Mouse (Mus musculus): ENCODE data around the gene Diras1. TPM values are rescaled to one million over a fixed set of nuclear protein-coding genes. Genes with fewer than 3 reads are reported as not detected.

The Diras1 gene
- polyA plus RNA-seq, 1 experiment from 2014 or later, result 1.5 TPM

DNA sequence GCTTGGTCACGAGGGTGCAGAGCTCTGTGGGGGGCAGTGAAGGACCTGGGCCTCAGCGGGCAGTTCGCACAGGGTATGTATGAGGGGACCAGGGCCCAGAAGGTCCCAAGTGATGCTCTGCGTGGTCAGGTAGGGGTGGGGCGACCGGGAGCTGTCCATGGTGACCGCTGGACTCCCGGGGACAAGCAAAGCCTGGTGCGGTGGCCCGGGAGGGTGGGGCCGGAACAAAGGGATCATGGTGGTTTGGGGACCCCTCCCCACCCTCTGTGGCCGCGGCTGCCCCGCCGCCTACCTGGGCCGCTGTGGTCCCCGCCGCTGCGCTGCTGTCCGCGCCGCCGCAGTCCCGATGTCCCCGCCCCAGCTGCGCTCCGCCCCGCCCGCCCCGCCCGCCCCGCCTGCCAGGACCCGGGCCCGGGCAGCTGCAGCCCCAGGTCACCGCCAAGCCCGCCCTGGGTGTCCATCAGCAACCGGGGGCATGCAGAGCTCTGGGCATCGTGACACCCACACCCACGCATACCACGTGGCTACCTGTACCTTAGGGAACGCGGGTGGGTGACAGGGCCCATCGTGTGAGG, 328 bp downstream of the Diras1 start:
- Histone ChIP-seq H3K27ac (ENCODE audit: low read depth, low read length) (no peak overlapping the region), H3K9me3 (ENCODE audit: control insufficient read depth, low read length) (no peaks in the 10 kb centered on the region), H3K4me1 (replicated peaks; ENCODE audit: control insufficient read depth, insufficient read depth, low read length) (peaks cover 4% of the 10 kb centered on the region; the same call in 1 of the 2 replicates), H3K36me3 (ENCODE audit: control insufficient read depth, insufficient read depth, low read length) (no peaks in the 10 kb centered on the region), H3K9ac (ENCODE audit: low read length) (peak overlapping the region; percentile 61), H3K4me3 (ENCODE audit: low read depth, low read length) (peak overlapping the region; percentile 37), H3K27me3 (ENCODE audit: control insufficient read depth, insufficient read depth, low read length) (peaks cover 12% of the 10 kb centered on the region; the same call in 1 of the 2 replicates), H3K4me2 (ENCODE audit: low read depth, low read length, severe bottlenecking) (peak overlapping the region; percentile 75)
- DNase-seq (ENCODE audit: low spot score), result peak; percentile 63
- WGBS, result 2% methylated on average over 30 of the region's 43 CpGs
- ATAC-seq (replicated peaks; ENCODE audit: low FRiP score), result peak; percentile 39

DNA sequence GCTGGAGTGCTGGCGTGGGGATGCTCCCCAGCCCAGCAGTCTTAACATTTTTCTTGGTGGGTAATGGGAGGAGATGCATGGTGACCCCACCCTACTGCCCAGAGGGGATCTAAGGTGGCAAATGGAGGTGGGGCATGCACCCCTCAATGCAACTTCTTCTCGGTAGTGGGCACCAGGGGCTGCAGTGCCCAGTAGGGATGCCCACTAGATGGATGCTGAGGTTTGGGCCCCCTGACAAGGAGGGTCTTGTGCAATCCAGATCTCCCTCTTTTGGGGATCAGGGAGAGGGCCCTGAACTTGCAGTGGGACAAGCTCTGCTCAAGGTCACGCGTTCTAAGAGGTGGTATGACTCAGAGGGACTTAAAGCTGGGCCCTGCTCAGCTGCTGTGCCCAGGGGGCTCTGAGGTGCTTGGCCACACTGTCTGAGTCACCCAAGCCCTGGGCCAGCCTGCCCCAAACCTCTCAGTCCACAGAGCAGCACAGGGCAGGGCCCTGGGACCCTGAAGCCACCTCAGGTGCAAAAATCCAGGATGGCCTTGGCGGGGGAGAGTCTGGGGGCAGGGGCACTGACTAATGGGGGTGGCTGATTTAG, 1.0 kb downstream of the Diras1 start:
- 72% methylated on average over 5 of the region's 5 CpGs for WGBS
- H3K4me3 ChIP-seq (ENCODE audit: low read depth, low read length), result peak overlapping the region; percentile 37
- DNase-seq (ENCODE audit: low spot score), result no peak
- no peak overlapping the region for H3K27ac ChIP-seq (ENCODE audit: low read depth, low read length)
- H3K9ac ChIP-seq (ENCODE audit: low read length), result peak overlapping the region; percentile 61; the same call in 1 of the 2 replicates
- H3K4me2 ChIP-seq (ENCODE audit: low read depth, low read length, severe bottlenecking), result peak overlapping the region; percentile 75
- H3K4me1 ChIP-seq (replicated peaks; ENCODE audit: control insufficient read depth, insufficient read depth, low read length), result peaks cover 4% of the 10 kb centered on the region; the same call in 1 of the 2 replicates
- no peaks in the 10 kb centered on the region for H3K36me3 ChIP-seq (ENCODE audit: control insufficient read depth, insufficient read depth, low read length)
- no peaks in the 10 kb centered on the region for H3K9me3 ChIP-seq (ENCODE audit: control insufficient read depth, low read length)
- peaks cover 12% of the 10 kb centered on the region; the same call in 1 of the 2 replicates for H3K27me3 ChIP-seq (ENCODE audit: control insufficient read depth, insufficient read depth, low read length)
- ATAC-seq (replicated peaks; ENCODE audit: low FRiP score), result no peak

DNA sequence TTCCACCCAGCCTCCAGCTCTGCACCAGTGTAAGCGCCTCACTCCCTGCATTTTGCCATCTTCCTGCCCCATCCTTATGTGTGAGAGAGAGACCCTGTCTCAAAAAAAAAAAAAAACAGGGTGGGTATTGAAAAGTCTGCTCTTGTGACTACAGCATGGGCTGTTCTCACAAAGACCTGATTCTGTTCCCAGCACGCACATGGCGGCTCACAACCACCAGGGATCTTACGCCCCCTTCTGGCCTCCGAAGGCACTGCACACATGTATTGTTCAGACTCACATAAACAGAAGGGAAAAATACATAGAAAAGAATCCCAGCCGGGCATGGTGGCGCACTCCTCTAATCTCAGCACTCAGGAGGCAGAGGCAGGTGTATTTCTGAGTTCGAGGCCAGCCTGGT, 2.7 kb downstream of the Diras1 start:
- no peak overlapping the region for H3K9ac ChIP-seq (ENCODE audit: low read length)
- no peaks in the 10 kb centered on the region for H3K9me3 ChIP-seq (ENCODE audit: control insufficient read depth, low read length)
- no peaks in the 10 kb centered on the region for H3K36me3 ChIP-seq (ENCODE audit: control insufficient read depth, insufficient read depth, low read length)
- no peak for ATAC-seq (replicated peaks; ENCODE audit: low FRiP score)
- no peak overlapping the region for H3K4me2 ChIP-seq (ENCODE audit: low read depth, low read length, severe bottlenecking)
- no peak overlapping the region for H3K27ac ChIP-seq (ENCODE audit: low read depth, low read length)
- peaks cover 12% of the 10 kb centered on the region; the same call in 1 of the 2 replicates for H3K27me3 ChIP-seq (ENCODE audit: control insufficient read depth, insufficient read depth, low read length)
- WGBS, result 65% methylated on average over 8 of the region's 8 CpGs
- H3K4me3 ChIP-seq (ENCODE audit: low read depth, low read length), result no peak overlapping the region
- peaks cover 4% of the 10 kb centered on the region; the same call in 1 of the 2 replicates for H3K4me1 ChIP-seq (replicated peaks; ENCODE audit: control insufficient read depth, insufficient read depth, low read length)
- no peak for DNase-seq (ENCODE audit: low spot score)

DNA sequence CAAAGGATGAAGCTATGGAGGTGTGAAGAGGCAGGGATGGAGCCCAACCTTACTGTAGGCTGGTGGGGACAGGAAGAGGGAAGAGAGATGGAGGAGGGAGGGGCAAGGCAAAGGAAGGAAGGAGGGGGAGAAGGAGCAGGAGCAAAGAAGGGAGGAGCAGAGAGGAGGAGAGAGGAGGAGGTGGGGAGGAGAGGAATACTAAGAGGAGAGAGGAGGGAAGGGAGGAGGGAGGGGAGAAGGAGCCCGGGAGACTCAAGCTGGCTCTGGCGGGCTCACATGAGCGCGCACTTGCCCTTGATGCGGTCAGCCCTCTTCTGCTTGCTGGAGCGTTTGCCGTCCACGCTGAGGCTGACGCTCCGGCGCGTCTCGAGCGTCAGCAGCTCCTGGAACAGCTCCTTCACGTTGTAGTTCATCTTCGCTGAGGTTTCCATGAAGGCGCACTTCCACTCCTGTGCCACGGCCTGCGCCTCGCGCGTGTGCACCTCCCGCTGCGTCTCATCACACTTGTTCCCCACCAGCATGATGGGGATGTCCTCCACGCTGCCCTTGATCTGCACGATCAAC, 3.8 kb downstream of the Diras1 start:
- DNase-seq (ENCODE audit: low spot score), result no peak
- H3K4me3 ChIP-seq (ENCODE audit: low read depth, low read length), result no peak overlapping the region
- H3K9me3 ChIP-seq (ENCODE audit: control insufficient read depth, low read length), result no peaks in the 10 kb centered on the region
- no peaks in the 10 kb centered on the region for H3K36me3 ChIP-seq (ENCODE audit: control insufficient read depth, insufficient read depth, low read length)
- H3K4me2 ChIP-seq (ENCODE audit: low read depth, low read length, severe bottlenecking), result no peak overlapping the region
- H3K4me1 ChIP-seq (replicated peaks; ENCODE audit: control insufficient read depth, insufficient read depth, low read length), result peaks cover 4% of the 10 kb centered on the region; the same call in 1 of the 2 replicates
- H3K27ac ChIP-seq (ENCODE audit: low read depth, low read length), result no peak overlapping the region
- no peak overlapping the region for H3K9ac ChIP-seq (ENCODE audit: low read length)
- WGBS, result 17% methylated on average over 26 of the region's 26 CpGs
- no peak for ATAC-seq (replicated peaks; ENCODE audit: low FRiP score)
- peaks cover 12% of the 10 kb centered on the region; the same call in 1 of the 2 replicates for H3K27me3 ChIP-seq (ENCODE audit: control insufficient read depth, insufficient read depth, low read length)

DNA sequence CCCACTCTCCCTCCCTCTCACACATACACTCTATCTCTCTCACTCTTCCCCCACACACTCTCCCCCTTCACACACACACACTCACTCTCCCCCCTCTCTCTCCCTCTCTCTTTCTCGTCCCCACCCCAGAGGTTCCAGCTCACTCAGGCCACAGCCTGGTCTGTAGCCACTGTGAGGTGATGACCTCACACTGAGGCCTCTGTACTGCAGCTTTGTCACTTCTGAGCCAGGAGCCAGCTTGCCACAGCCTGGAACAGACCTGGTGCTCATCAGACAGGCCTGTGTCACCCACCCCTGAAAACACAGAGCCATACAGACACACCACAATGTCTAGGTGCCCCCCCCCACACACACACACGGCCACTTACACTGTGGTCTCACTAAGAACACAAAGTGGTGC, 5.3 kb downstream of the Diras1 start:
- Histone ChIP-seq H3K36me3 (ENCODE audit: control insufficient read depth, insufficient read depth, low read length) (no peaks in the 10 kb centered on the region), H3K27me3 (ENCODE audit: control insufficient read depth, insufficient read depth, low read length) (peaks cover 10% of the 10 kb centered on the region; the same call in 1 of the 2 replicates), H3K4me2 (ENCODE audit: low read depth, low read length, severe bottlenecking) (no peak overlapping the region), H3K4me1 (replicated peaks; ENCODE audit: control insufficient read depth, insufficient read depth, low read length) (0 out of 2 replicates have a peak, but pooled peaks cover 6% of the 10 kb centered on the region), H3K4me3 (ENCODE audit: low read depth, low read length) (no peak overlapping the region), H3K9ac (ENCODE audit: low read length) (no peak overlapping the region), H3K9me3 (ENCODE audit: control insufficient read depth, low read length) (no peaks in the 10 kb centered on the region), H3K27ac (ENCODE audit: low read depth, low read length) (no peak overlapping the region)
- DNase-seq (ENCODE audit: low spot score), result no peak
- ATAC-seq (replicated peaks; ENCODE audit: low FRiP score), result no peak
- 63% methylated on average over 2 of the region's 2 CpGs for WGBS

DNA sequence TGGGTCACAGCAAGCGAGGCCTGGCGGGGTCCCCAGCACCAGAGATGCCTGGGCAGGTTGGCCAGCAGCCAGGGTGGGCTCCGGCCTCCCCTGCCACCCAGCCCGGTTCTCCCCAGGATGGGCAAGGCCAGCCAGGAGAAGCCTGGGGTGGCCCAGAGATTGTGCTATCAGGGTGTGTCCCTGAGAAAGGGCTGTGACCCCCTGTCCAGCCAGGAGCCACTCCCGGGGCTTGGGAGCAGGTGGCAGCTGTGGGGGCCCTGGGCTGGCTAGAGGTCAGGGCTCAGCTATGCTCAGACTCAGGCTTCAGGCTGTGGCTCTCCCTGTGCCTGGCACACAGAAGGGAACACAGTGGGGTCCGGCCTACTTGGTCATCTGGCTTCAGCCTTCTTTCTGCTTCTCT, 5.8 kb downstream of the Diras1 start:
- no peak overlapping the region for H3K27ac ChIP-seq (ENCODE audit: low read depth, low read length)
- ATAC-seq (replicated peaks; ENCODE audit: low FRiP score) (no peak), DNase-seq (ENCODE audit: low spot score) (no peak)
- H3K27me3 ChIP-seq (ENCODE audit: control insufficient read depth, insufficient read depth, low read length), result peaks cover 10% of the 10 kb centered on the region; the same call in 1 of the 2 replicates
- no peaks in the 10 kb centered on the region for H3K36me3 ChIP-seq (ENCODE audit: control insufficient read depth, insufficient read depth, low read length)
- no peak overlapping the region for H3K4me3 ChIP-seq (ENCODE audit: low read depth, low read length)
- no peak overlapping the region for H3K4me2 ChIP-seq (ENCODE audit: low read depth, low read length, severe bottlenecking)
- H3K9me3 ChIP-seq (ENCODE audit: control insufficient read depth, low read length), result no peaks in the 10 kb centered on the region
- H3K4me1 ChIP-seq (replicated peaks; ENCODE audit: control insufficient read depth, insufficient read depth, low read length), result peaks cover 2% of the 10 kb centered on the region; the same call in 1 of the 2 replicates
- H3K9ac ChIP-seq (ENCODE audit: low read length), result no peak overlapping the region
- WGBS, result 80% methylated on average over 5 of the region's 6 CpGs

DNA sequence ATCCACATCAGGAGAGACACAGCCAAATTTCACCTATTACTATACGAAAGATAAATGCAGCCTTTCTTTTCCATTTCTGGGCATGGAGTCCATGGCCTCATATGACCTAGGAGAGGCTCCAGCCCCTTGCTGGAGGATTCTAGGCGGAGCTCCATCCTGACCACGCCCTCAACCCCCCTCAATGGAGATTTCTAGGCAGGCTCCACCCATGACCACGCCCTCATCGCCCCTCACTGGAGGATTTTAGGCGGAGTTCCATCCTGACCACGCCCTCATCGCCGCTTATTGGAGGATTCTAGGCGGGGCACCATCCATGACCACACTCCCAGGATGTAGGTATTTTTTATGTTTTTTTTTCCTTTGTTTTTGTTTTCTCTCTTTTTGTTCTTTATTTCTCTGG, 7.1 kb downstream of the Diras1 start:
- Histone ChIP-seq H3K27me3 (ENCODE audit: control insufficient read depth, insufficient read depth, low read length) (peaks cover 6% of the 10 kb centered on the region; the same call in 1 of the 2 replicates), H3K36me3 (ENCODE audit: control insufficient read depth, insufficient read depth, low read length) (no peaks in the 10 kb centered on the region), H3K27ac (ENCODE audit: low read depth, low read length) (no peak overlapping the region), H3K4me2 (ENCODE audit: low read depth, low read length, severe bottlenecking) (no peak overlapping the region), H3K9ac (ENCODE audit: low read length) (no peak overlapping the region), H3K9me3 (ENCODE audit: control insufficient read depth, low read length) (no peaks in the 10 kb centered on the region), H3K4me1 (replicated peaks; ENCODE audit: control insufficient read depth, insufficient read depth, low read length) (peaks cover 6% of the 10 kb centered on the region; the same call in 1 of the 2 replicates), H3K4me3 (ENCODE audit: low read depth, low read length) (no peak overlapping the region)
- WGBS, result 39% methylated on average over 10 of the region's 10 CpGs
- ATAC-seq (replicated peaks; ENCODE audit: low FRiP score) (no peak), DNase-seq (ENCODE audit: low spot score) (no peak)

DNA sequence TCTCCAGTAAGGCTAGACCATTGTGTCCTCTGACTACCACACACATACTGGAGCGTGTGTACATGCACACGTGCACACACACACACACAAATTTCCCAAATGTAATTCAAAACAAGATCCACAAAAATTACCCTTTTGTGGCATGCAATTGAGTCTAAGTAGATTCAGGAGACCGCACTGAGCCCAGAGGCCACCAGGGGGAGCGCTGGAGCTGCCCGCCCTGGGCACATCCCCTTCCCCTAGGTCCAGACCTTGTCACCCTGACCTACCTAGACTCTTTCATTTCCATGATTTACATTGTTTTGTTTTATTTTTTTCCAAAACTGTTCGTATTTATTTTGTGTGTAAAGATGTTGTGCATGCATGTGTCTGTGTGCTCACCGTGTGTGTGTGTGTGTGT, 8.8 kb downstream of the Diras1 start:
- H3K27me3 ChIP-seq (ENCODE audit: control insufficient read depth, insufficient read depth, low read length), result peaks cover 2% of the 10 kb centered on the region; the same call in 1 of the 2 replicates
- 4% methylated on average over 7 of the region's 7 CpGs for WGBS
- H3K36me3 ChIP-seq (ENCODE audit: control insufficient read depth, insufficient read depth, low read length), result no peaks in the 10 kb centered on the region
- H3K9me3 ChIP-seq (ENCODE audit: control insufficient read depth, low read length), result no peaks in the 10 kb centered on the region
- ATAC-seq (replicated peaks; ENCODE audit: low FRiP score) (no peak), DNase-seq (ENCODE audit: low spot score) (peak; percentile 79)
- no peak overlapping the region for H3K27ac ChIP-seq (ENCODE audit: low read depth, low read length)
- peaks cover 6% of the 10 kb centered on the region; the same call in 1 of the 2 replicates for H3K4me1 ChIP-seq (replicated peaks; ENCODE audit: control insufficient read depth, insufficient read depth, low read length)
- H3K4me3 ChIP-seq (ENCODE audit: low read depth, low read length), result no peak overlapping the region
- no peak overlapping the region for H3K9ac ChIP-seq (ENCODE audit: low read length)
- H3K4me2 ChIP-seq (ENCODE audit: low read depth, low read length, severe bottlenecking), result no peak overlapping the region
